Mouse (Mus musculus) urinary bladder, adult 2 months (tissue): ENCODE results near the gene Hp. TPM values are rescaled to one million over a fixed set of nuclear protein-coding genes. Genes with fewer than 3 reads are reported as not detected.

Experiments used
- DNase-seq: peaks from one replicate; pipeline ENCODE4 v3.0.0; 2022; ENCODE audit warnings: low spot score
- polyA plus RNA-seq: library from polyadenylated mRNA; depleted of rRNA; stranded (reverse); fragments of >200 nt; gene quantifications from 2 replicates; pipeline ENCODE4 v1.2.3, GENCODE M21; 2012; rRNA removed

Hp gene
- polyA plus RNA-seq: 20.1 and 32.2 TPM in 2 replicates

DNA sequence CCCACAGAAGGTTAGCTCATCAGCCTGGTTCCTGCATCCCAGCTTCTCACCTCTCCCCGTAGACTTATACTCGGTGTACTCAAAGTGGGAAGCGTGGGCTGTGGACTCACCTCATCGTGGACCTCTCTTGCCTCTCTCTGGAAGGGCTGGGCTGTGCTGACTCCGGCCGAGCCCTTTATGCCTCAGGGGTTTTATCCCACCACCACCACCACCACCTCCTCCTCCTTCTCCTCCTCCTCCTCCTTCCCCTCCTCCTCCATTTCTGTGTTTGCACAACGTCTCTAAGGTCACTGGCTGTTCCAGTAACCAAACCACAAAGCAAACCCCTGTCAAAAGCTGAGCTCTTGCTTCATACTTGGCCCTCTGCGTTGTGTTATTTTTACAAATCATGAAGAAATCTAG, at the start of gene Hp:
TSS of gene Hp (minus strand) at position 273 of the 402 bp plus-strand sequence.
- no peak for DNase-seq

DNA sequence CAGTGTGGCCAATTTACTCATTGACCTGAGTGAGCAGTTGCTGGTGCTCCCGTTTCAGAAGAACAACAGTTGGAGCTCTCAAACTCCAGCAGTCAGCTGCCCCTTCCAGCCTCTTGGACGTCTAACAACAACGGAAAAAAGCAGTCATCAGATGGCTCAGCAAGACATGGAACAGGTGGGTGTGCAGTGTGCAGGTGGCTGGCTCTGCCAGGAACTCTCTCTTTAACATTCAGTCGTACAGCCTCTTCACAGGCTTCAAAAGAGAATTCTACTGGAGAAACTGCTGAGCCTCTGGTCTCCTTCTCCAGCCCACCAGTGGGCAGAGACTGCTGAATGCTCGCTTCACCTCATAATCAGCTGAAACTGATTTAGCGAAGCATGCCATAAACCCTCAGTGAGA, 49.7 kb upstream of the Hp start:
- DNase-seq: no peak

DNA sequence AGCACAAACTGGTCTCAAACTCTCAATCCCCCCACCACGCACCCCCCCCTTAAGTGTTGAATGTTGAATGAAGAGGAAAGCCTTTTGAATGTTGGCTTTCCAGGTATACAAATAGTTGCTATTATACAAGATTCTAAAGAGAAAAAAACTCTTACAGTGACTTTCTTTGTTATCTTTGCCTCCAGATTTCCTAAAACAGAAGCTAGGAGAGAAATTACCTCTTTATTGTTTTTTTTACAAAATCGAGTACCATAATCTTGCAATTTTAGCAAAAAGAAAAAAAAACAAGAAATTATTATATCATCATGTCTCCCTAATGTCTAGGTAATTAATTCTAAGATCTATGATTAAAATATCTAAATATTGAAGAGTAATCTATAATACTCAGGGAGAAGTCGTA, 36.6 kb upstream of the Hp start:
- no peak for DNase-seq

DNA sequence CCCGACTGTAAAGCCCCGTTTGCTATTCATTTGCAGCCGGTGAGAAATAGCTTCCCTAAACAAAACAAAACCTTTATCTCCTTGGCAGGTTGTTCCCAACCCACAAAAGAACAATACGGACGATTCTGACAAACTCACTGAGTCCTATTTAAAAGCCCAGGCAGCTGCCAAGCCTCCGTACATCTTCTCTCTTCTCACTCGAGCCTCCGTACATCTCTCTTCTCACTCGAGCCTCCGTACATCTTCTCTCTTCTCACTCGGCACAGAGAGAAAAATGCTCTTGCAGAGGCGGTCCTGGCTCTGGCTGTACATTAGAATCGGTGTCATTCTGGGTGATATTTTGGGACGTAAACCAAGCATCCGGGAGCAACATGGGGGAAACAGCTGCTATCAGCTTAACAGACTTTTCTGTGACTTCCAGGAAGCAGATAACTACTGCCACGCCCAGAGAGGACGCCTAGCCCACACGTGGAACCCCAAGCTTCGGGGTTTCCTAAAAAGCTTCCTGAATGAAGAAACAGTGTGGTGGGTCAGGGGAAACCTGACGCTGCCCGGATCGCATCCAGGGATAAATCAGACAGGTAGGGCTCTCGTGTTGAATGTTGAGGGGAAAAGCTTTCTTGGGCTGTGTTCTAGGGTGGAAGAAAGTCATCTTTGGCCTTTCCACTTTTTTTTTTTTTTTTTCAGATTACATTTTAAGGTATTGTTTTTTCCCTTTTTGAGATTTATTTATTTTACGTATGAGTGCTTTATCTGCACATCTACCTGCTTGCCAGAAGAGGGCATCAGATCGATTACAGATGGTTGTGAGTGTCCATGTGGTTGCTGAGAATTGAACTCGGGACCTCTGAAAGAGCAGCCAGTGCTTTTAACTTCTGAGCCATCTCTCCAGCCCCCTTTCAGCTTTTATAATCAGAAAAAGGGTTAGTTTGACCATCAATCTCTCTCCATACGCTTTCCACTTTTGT, 35.6 kb upstream of the Hp start, which contains the start of gene Pkd1l3:
TSS of gene Pkd1l3 (plus strand) at position 275 of the 968 bp plus-strand sequence.
- DNase-seq: no peak

DNA sequence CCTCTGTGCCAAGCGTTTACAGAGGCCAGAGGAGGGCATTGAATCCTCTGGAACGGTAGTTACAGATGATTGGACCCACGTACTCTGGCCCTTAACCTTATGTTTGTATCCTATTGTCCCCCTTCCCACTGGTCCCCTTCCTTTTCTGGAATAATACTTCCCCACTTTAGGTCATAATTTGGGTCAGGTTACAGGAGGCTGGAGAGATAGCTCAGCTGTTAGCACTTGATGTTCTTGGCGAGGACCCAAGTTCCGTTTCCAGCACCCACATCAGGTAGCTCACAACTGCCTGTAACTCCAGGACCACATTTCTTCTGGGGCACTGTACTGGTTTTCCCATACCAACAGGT, 30.2 kb upstream of the Hp start:
- no peak for DNase-seq

DNA sequence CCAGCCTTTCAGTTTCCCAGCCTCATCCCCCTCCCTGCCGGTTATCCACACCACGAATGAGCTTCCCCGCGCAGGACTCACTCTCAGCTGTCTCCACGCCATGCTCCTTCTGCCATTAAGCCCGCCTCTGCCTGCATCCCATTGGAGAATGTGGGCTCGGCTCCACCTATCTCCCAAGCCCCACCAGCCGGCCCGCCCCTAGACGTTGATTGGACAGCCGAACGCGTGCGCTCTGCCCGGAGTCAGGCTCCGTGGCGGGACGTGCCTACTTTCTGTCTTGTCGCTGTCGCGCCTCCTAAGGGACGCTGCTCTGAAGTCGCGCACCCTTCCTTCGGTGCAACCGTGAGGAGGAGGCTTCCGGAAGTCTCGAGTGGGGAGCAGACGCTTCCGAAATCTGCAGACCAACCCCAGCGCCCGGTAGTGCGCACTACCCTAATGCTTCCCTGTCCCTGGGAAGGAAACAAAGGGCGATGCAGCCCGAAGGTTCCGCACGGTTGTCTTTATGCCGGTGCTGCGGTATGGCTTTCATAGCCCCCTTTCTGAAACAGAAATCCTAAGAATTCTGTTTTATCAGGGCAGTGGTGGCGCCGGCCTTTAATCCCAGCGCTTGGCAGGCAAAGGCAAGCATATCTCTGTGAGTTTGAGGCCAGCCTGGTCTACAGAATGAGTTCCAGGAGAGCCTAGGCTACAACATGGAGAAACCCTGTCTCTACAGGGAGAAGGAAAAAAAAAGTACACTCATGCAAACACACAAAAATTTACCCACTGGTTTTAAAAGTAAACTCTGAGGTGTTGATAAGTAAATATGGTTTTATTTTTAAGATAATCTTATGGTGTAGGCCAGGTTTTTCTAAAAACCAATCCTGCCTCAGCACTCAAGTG, 29.5 kb upstream of the Hp start, which contains the start of gene Dhodh:
TSS of gene Dhodh (minus strand) at position 403 of the 882 bp plus-strand sequence.
- DNase-seq: peak; percentile 91

DNA sequence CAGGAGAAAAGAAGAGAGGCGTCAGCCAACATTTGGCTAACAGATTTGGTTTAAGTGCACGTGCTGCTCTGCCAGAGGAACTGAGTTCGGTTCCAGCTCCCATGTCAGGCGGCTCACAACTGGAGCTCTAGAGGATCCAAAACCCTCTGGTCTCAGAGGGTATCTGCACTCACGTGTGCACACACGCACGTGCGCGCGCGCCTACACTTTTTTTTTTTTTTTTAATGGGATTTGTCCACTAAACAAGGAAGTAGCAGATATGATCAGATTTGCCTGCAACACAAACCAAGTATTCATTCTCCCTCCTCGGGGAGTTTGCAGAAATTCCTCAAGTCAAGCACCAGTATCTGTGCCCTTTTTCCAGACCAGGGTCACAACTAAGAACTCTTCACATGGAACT, 28.7 kb upstream of the Hp start:
- no peak for DNase-seq

DNA sequence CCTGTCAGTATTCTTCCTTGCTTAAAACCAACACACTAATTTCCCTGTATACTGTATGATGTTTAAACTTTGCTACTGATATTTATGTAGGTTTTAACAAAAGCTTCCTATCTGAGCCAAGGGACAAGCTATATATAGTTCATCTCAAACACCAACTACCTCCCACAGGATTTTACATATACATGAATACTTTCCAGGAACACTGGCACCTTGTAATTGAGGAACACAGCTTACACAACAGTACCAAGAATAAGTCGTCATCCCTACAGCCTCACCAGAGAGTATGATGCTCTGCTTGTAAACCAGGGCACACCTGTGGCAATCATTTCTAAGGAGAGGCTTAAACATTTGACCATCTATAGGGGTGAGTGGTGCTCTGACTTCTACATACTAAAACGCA, 27.8 kb upstream of the Hp start:
- no peak for DNase-seq

DNA sequence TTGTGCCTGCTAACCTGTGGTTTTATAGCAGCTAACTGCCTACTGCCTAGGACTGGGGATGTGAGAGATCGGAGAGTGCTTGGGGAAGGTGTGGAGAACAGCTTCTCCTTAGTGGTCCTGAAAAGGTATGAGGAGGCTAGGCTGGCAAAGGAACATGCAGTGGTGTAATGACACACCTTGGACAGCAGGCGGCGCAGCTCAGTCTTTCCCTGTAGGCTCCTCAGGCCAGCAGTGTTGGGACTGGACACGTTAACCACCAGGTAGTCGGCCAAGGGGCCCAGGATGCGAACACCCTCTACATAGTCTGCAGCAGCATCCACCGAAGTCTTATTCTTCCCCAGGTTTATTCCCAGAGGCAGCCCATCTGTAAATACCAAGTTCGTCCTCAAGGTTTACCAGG, 16.9 kb upstream of the Hp start:
- DNase-seq: peak; percentile 45

DNA sequence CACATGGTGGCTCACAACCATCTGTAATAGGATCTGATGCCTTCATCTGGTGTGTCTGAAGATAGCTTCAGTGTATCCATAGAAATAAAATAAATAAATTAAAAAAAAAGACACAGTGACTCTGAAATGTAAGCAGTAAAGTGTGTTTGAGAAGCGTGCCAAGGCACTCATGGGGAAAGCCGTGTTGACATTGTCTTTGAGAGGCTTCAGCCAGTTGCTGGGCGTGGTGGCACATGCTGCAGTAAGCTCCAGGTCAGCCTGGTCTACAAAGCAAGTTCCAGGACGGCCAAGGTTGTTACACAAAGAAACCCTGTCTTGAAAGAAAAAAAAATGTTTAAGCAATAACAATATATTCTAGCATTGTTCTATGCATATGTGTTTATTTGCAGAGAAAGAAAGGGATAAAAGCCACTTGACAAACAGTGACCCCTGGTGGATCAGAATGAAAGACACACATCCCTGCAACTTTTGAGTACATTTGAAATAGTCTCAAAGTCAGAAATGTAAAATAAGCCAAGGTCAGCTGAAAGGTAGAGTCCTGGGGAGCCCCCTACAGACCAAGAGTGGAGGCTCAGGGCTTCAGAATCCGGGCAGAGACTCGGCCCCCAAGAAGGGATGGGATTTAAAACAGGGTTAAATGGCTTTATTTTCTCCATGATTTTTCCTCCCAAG, 14.3 kb upstream of the Hp start:
- DNase-seq: no peak

DNA sequence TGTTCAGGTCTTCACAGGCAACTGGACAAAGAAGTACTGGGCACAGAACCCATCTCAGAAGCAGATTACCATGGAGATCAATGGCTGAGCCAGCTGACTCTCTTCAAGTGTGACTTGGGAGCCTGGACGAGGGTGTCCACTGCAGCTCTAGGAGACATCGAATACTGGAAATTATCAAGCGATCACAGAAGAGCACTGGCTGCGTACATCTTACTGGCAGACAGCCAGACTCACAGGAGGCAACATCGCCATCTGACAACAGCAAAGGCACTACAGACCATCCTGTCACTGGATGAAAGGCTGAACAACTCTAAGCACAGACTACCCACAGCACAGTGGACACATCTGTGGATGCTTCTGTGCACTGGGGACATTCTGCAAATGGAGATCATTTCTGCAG, 13.2 kb upstream of the Hp start:
- DNase-seq: no peak

DNA sequence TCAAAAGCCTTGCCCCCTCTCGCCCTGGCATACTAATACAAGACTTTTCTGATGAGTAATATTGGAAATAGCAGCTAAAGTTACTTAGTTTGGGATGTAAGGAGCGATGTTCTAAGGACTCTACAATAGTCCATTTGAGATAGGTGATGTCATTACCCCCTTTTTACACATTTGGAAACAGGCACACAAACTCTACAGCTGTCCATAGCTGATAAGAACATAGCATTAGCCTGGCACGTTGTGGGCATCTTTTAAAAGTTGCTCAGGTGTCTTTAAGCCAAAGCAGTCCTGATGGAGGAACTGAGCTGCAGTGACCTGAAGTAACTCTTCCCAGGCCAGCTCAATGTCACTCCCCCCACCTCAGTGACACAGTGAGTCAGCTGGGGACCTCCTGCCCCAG, 12.4 kb upstream of the Hp start:
- no peak for DNase-seq

DNA sequence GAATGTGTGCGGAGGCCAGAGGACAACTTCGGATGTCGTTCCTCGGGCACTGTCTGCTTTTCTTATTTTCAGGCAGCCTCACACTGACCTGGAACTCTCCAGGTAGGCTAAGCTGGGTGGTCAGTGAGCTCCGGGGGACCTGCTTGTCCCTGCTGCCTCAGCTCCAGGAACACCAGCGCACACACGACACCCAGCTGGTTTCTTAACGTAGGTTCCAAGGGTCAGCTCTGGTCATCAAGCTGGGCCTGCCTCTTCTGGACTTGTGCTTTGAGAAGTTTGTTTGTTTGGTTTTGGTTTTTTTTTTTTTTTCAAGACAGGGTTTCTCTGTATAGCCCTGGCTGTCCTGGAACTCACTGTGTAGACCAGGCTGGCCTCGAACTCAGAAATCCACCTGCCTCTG, 11.9 kb upstream of the Hp start:
- no peak for DNase-seq

DNA sequence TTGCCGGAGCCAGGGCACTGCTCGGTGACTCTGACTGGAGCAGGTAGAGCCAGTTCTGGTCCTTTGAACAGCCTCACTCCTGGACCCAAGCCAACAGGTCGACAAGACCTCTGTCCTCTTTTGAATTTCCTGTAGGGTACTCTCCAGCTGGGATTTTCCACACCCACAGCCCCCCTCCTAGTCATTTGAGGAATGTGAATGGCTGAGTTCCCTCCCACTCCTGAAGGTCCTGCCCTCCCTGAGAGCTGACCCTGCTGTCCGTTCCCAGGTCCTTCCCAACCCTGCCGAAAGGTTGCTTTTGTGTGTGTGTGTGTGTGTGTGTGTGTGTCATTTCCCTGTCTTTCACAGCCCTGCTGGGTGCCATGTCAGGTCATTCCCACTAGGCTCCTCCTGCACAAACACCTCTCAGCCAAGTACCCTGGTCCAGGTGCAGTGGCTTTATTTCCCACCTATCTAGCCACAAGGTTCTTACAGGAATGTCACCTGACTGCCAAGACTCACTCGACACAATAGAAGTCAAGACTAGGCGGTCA, 8.1 kb upstream of the Hp start:
- peak; percentile 53 for DNase-seq

DNA sequence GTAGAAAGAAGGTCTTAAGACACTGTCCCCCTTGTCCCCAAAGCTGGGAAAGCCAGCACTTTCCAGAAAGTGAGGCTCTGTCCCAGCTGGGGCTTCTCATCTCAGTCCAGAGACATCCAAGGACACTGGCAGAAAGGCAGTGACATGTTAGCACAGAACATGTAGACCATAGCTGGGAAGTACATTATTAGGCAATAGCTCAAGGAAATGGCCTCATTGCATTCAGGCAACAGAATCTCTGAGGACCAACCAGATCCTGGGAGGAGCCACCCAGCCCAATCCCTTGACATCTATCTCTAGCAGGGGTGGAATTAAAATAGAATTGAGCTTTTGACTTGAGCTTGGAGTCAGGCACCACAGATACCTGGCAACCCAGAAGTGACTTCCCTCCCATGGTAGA, 6.7 kb upstream of the Hp start:
- no peak for DNase-seq

DNA sequence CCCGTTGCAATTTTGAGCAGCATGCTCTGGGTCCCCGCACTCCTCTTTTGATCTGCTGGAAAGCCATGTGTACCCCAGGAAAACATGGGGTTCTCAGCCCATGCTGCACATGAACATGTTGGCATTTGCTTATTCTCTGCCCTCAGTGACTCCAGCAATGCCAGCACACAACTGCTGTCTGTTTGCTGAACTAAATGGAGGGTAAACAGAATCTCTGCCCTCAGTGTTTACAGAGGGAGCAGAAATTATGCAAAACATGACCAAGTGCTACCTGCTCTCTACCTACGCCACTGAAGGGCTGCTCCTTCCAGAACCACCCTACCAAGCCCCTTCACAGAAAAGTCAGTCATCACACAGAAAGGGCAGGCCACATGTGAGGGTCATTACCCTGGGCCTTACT, 5.9 kb upstream of the Hp start:
- DNase-seq: no peak

DNA sequence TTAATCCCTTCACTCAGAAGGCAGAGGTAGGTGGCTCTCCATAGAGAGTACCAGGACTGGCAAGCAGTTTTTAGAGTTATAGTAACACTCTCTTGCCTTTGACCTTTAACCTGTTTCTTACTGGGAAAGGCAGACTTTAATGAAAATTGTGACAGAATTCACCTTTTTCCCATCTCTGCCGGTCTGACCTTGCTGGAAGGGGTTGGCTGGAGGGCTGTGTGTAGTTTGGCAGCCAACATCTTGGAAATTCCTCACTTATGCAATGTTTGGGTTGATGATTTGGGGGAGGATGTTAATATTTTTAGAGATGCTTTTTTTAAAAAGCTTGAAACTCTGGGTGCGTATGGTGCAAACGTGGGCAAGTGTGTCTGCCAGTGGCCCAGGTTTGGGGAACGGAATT, 5.3 kb upstream of the Hp start:
- DNase-seq: no peak

DNA sequence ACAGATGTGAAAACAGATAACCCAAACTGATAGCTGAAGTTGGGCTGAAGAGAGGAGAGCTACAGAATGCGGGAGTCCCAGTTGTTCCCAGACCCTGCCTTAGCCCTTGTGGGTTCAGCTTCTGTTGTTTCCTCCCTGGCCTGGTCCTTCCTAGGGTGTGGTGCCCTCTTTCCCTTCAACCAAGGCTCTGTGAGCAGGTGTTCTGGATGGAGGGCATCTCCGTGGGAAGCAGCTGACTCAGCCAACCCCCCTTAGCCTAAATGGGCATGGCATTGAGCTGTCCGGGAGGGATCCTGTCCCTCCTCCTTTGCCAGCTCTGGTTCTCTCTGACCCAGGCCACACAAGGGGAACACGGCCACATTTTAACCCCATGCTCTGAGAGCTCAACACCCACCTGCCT, 2.7 kb downstream of the Hp start:
- no peak for DNase-seq

DNA sequence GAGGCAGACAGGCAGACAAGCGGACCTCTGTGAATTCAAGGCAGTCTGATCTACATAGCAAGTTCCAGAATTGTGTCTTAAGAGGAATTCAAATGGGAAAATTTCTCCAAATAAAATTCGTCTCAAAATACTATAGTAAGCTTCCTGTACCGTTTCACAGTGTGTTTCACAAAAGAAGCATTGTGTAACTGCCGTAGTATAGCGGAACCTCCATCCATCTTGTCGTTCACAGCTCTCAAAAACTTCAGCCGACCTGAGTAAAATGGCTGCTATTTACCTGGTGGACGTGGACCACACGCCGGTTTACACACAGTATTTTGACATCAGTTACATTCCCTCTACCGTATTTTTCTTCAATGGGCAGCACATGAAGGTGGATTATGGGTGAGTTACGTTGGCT, 7.8 kb downstream of the Hp start:
- DNase-seq: no peak

DNA sequence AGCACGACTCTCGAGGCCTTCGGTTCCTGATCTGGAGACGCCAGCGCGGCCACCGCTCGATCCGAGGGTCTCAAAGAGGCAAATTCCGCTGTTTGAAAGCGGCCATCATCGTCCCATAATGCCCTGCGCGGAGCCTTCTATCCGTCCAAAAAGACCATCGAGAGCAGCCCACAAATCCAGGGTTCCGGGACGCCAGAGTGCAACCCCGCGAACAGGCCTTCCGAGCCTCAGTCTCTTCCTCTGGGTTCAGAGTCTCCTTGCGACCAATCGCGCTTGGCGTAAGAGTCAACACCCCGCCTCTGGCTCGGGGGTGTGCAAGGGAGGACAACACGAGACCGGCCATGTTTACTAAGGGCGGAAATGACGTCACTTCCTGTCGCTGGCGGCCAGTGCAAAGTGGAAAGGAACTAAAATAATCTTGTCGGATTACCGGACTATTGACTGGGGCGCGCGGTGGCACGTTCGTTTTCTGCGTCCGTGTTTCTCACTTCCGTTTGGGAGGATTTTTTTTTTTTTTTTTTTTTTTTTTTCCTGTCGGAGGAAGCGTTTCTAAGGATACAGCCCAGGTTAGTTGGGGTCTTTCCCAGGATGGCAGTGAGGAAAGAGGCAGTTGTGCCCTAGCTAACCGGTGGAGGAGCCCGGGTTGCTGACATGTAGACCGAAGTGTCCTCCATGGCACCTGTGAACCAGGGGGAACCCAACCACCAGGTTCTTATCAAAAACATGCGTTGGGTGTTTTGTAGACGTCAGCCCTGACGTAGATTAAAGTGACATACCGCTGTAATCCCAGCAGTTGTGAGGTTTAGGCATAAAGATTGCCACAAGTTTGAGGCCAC, 13.3 kb downstream of the Hp start, which contains the start of the genes Dhx38 and Txnl4b:
TSS of gene Dhx38 (minus strand) at position 364 of the 836 bp plus-strand sequence.
TSS of gene Txnl4b (plus strand) at position 395 of the 836 bp plus-strand sequence.
- DNase-seq: peak; percentile 84

DNA sequence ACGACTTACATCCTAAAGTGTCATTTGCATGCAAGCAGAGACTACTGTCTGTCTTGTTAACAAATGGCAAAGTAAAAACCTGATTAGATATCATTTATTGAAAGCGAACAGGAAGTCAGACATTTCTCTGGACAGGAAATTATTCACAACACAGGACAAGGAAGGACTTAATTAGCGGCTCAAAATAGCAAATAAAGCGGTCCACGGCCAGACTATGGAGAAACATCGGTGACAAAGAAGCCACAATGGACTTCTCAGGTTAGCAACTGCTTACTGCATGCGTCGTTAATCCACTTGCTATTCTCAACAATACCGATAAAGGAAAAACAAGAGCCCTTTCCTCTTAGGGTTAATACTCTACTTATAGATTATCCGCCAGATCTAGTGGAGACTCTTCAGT, 14.2 kb downstream of the Hp start:
- no peak for DNase-seq
